Mouse (Mus musculus) MEL (cell line): ENCODE results near the gene Tln2.

Source experiments
- CHD2 ChIP-seq: IDR thresholded peaks from 2 replicates; pipeline ENCODE4 v1.6.1; 2011; ENCODE audit warnings: low read length, improper control_type of control experiment
- POLR2A ChIP-seq, 2 experiments: IDR thresholded peaks; 2 replicates each; pipeline ENCODE4 v1.6.1; 2011 to 2012; ENCODE audit warnings: low read length in 2 of 2, mild to moderate bottlenecking in 2 of 2, control low read depth in 1 of 2, improper control_type of control experiment in 1 of 2, low read depth in 1 of 2, moderate library complexity in 1 of 2; ENCODE audit not compliant: control insufficient read depth in 1 of 2, insufficient read depth in 1 of 2, poor library complexity in 1 of 2
- SIN3A ChIP-seq: IDR thresholded peaks from 2 replicates; pipeline ENCODE4 v1.6.1; 2012; ENCODE audit warnings: low read length, improper control_type of control experiment, inconsistent platforms

- TF ChIP-seq CHD2, result no peak
- TF ChIP-seq SIN3A, result no peak
- TF ChIP-seq POLR2A (IDR thresholded peaks at IDR 0.05; ENCODE audit: control insufficient read depth in 1 of 2, insufficient read depth in 1 of 2, low read depth in 1 of 2, low read length in 2 of 2, poor library complexity in 1 of 2), result no peak
Measured at GRCm38 (mm10) chr9:67418092-67418491, 141.4 kb downstream of the Tln2 start.
